Mouse (Mus musculus) limb, embryonic 14.5 days (tissue): ENCODE measurements around the gene Gm10644. TPM values are rescaled to one million over a fixed set of nuclear protein-coding genes. Genes with fewer than 3 reads are reported as not detected.
A peak's percentile ranks its signal among the peaks of the same experiment; 100 is the strongest.

Experiments used
- ATAC-seq: fragments of 200-750 bp; cut with Nextera tagmentation; 2 replicates; pipeline ENCODE4 v1.8.0; 2017; ENCODE audit warnings: low read depth, moderate number of reproducible peaks, moderate TSS enrichment; ENCODE audit not compliant: low FRiP score
- DNase-seq: peaks from one replicate; pipeline ENCODE4 v3.0.0-alpha.2; 2015; ENCODE audit warnings: low spot score
- H3K27ac ChIP-seq: fragments of 300-500 bp; sonication (generic); replicated peaks from 2 replicates; pipeline ENCODE4 v1.5.1; 2014; ENCODE audit warnings: low read depth, mild to moderate bottlenecking, low read length, moderate library complexity, mixed read lengths
- H3K27me3 ChIP-seq: fragments of 300-500 bp; sonication (generic); 2 replicates; pipeline ENCODE4 v1.6.1; 2014; ENCODE audit warnings: low read length, mixed read lengths; ENCODE audit not compliant: control insufficient read depth, insufficient read depth
- H3K36me3 ChIP-seq: fragments of 300-500 bp; sonication (generic); 2 replicates; pipeline ENCODE4 v1.6.1; 2014; ENCODE audit warnings: mild to moderate bottlenecking, low read length, moderate library complexity, mixed read lengths; ENCODE audit not compliant: control insufficient read depth, insufficient read depth
- H3K4me1 ChIP-seq: fragments of 300-500 bp; sonication (generic); 2 replicates; pipeline ENCODE4 v1.6.1; 2014; ENCODE audit warnings: antibody characterized with exemption, low read length, mixed read lengths; ENCODE audit not compliant: control insufficient read depth, insufficient read depth
- H3K4me2 ChIP-seq: fragments of 300-500 bp; sonication (generic); replicated peaks from 2 replicates; pipeline ENCODE4 v1.6.1; 2014; ENCODE audit warnings: low read depth, mild to moderate bottlenecking, low read length, moderate library complexity; ENCODE audit not compliant: severe bottlenecking
- H3K4me3 ChIP-seq: fragments of 300-500 bp; sonication (generic); replicated peaks from 2 replicates; pipeline ENCODE4 v1.5.1; 2014; ENCODE audit warnings: low read length
- H3K9ac ChIP-seq: fragments of 300-500 bp; sonication (generic); 2 replicates; pipeline ENCODE4 v1.6.1; 2014; ENCODE audit warnings: mild to moderate bottlenecking, low read depth, low read length, moderate library complexity; ENCODE audit not compliant: severe bottlenecking
- H3K9me3 ChIP-seq: fragments of 300-500 bp; sonication (generic); 2 replicates; pipeline ENCODE4 v1.6.1; 2016; ENCODE audit warnings: low read length; ENCODE audit not compliant: control insufficient read depth
- POLR2A ChIP-seq: fragments of 200-500 bp; IDR thresholded peaks from 2 replicates; pipeline ENCODE4 v1.8.0; 2012; ENCODE audit warnings: inconsistent platforms, mild to moderate bottlenecking, moderate library complexity, borderline replicate concordance; ENCODE audit not compliant: insufficient read depth, insufficient read length; ENCODE audit errors: extremely low read depth
- WGBS: fragments of 180-500 bp; shearing (Covaris S2); extraction: QIAGEN DNeasy Blood & Tissue Kit; methylation state at CpG from one replicate; pipeline ENCODE4 v1.1.7; 2014; 5-methylcytosine and 5-hydroxymethylcytosine counted together
- polyA plus RNA-seq, 2 experiments: library from polyadenylated mRNA; depleted of rRNA in 1 of 2; stranded (reverse) in 1 of 2; unstranded in 1 of 2; fragments of >200 nt; fragmentation: Nextera tagmentation in 1 of 2; extraction: Ambion mirVana in 1 of 2; gene quantifications; 2 replicates each; pipeline versions ENCODE4 v1.2.1 to v1.2.3; 2012 to 2014

Gene Gm10644
- polyA plus RNA-seq (2012; rRNA removed), result 0.63 and 0.69 TPM in 2 replicates
- 0.48 and 0.53 TPM in 2 replicates for polyA plus RNA-seq (2014; fragmentation: Nextera tagmentation; extraction: Ambion mirVana)

- Histone ChIP-seq H3K4me2 (peak within 1 kb of the TSS; percentile 89), H3K36me3 (no peaks in the 10 kb centered on the region), H3K9me3 (no peaks in the 10 kb centered on the region), H3K4me3 (peak within 1 kb of the TSS; percentile 62), H3K4me1 (peaks cover 4% of the 10 kb centered on the region; the same call in 1 of the 2 replicates), H3K9ac (peak within 1 kb of the TSS; percentile 52), H3K27ac (no peak within 1 kb of the TSS), H3K27me3 (no peaks in the 10 kb centered on the region)
- under 1% methylated on average over 72 of the region's 75 CpGs for WGBS
- ATAC-seq (peak; percentile 97), DNase-seq (peak; percentile 100)
- no peak for TF ChIP-seq POLR2A
Observed at GRCm38 (mm10) chr8:83955106-83955957, at the start of gene Gm10644, which contains the start of gene Asf1b. Gene Gm10644 (minus strand): TSS chr8:83955205. Gene Asf1b (plus strand): TSS chr8:83955507.

- 0 out of 2 replicates have a peak, but pooled peaks have one; percentile 6 for TF ChIP-seq POLR2A
- H3K27me3 ChIP-seq, result no peaks in the 10 kb centered on the region
- H3K27ac ChIP-seq, result peak overlapping the region; percentile 83
- peak overlapping the region; percentile 92 for H3K4me2 ChIP-seq
- WGBS, result 1% methylated on average over 30 of the region's 30 CpGs
- H3K9me3 ChIP-seq, result no peaks in the 10 kb centered on the region
- DNase-seq (peak; percentile 94), ATAC-seq (peak; percentile 86)
- H3K9ac ChIP-seq, result peak overlapping the region; percentile 69
- peaks cover 21% of the 10 kb centered on the region for H3K36me3 ChIP-seq
- H3K4me3 ChIP-seq, result peak overlapping the region; percentile 63
- H3K4me1 ChIP-seq, result peaks cover 15% of the 10 kb centered on the region
Observed at GRCm38 (mm10) chr8:84004533-84005201, 49.7 kb upstream of the Gm10644 start.

- 68% methylated on average over 6 of the region's 6 CpGs for WGBS
- no peak for TF ChIP-seq POLR2A
- ATAC-seq, result no peak
- no peak for DNase-seq
- Histone ChIP-seq H3K4me3 (peak overlapping the region; percentile 63), H3K36me3 (peaks cover 28% of the 10 kb centered on the region), H3K4me2 (peak overlapping the region; percentile 92), H3K27me3 (no peaks in the 10 kb centered on the region), H3K27ac (no peak overlapping the region), H3K9me3 (no peaks in the 10 kb centered on the region), H3K4me1 (peaks cover 22% of the 10 kb centered on the region), H3K9ac (peak overlapping the region; percentile 69)
Observed at GRCm38 (mm10) chr8:84003612-84004246, 48.7 kb upstream of the Gm10644 start.

GRCm38 (mm10) chr8:84002957-84003611 is 48.1 kb upstream of the Gm10644 start:
- Histone ChIP-seq H3K4me2 (no peak overlapping the region), H3K4me1 (peaks cover 22% of the 10 kb centered on the region), H3K9me3 (no peaks in the 10 kb centered on the region), H3K27ac (no peak overlapping the region), H3K9ac (no peak overlapping the region), H3K27me3 (no peaks in the 10 kb centered on the region), H3K4me3 (peak overlapping the region; percentile 63; the same call in 1 of the 2 replicates), H3K36me3 (peaks cover 28% of the 10 kb centered on the region)
- ATAC-seq, result no peak
- no peak for DNase-seq
- no peak for TF ChIP-seq POLR2A
- 59% methylated on average over 12 of the region's 12 CpGs for WGBS
